Mouse (Mus musculus): ENCODE measurements at regions not wholly inside any gene's neighbourhood (a gene's known extent, or its start where the extent isn't known, plus 50 kb on each side); places are given as distances from the start of the nearest gene placed in this dataset.
"Not testable (repeated sequence)": the region's sequence is repeated elsewhere in the genome, so short reads cannot be mapped to it uniquely, and the experiment has no call there.

DNA sequence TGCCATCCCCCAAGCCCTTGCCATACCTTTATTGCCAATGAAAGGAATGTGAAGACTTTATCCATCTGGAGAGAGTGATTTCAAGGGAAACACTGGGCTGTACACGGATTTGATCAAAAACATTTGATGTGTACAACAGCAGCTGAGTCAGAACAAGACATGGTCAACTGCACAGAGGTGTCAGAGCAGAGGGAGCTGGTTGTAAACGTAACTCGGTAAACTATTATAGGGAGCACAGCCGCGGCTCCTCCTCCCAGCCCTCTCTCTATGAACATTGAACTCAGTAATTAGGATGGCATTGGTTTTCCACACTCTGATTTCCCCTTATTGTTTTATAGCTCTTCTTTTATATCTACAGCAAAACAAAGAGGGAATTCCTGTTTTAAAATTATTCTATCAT lies 750.8 kb upstream of the Intu start:
- DNase-seq (ENCODE audit: low read depth): no peak

DNA sequence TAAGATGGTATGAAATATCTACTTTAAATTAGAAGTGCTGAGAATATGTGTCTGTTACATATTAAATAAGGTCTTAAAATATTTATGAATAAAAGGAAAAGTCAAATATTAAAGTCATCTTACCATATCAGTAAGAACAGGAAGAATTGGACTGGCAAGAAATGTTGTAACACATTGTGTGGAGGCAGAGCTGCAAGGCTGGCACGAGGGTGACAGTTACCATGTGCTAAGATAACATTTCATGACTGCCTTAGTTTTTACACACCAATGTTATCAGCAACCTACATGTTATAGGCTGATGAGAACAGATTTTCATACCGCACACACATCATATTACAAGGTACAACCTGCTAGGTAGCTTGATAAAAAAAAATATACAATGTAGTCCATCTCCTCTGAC lies 746.2 kb upstream of the Intu start:
- DNase-seq (ENCODE audit: low read depth): no peak

DNA sequence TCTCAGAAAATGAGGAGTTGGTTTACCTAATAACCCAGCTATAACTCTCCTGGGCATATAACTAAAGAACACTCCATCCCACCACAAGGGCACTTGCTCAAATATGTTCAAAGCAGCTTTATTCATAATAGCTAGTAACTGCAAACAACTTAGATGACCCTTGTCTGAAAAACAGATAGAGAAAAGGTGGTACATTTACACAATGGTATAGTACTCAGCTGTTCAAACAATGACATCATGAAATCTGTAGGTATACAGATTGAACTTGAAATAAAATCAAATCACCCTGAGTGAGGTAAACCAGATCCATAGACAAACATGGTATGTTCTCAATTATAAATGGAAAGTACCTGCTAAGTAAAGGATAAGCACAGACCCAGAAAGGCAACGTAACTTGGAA lies 721.5 kb upstream of the Intu start:
- DNase-seq (ENCODE audit: low read depth): no peak

DNA sequence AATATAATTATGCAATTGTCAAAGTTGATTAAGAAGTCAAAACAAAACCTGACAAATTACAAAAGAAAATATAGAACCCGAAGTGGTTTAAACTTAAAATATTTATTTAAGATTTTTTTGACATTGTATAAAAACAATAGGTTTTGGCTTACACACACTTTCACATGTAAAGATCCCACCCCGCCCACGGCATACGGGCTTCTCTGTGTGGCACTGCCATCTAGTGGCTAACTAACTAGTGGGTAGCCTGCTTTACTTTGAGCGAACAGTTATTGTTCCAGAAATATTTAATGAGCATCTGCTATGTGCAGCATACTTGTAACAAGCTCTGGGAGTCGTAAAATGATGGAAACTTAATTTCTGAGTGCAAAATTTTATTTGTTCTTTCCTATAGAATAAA lies 716.3 kb upstream of the Intu start:
- peak; percentile 87 for DNase-seq (ENCODE audit: low read depth)

GRCm38 (mm10) chr3:39830488-39831056 lies 700.5 kb upstream of the Intu start:
- DNase-seq (ENCODE audit: low read depth): no peak

- DNase-seq (ENCODE audit: low read depth): peak; percentile 17
Measured at GRCm38 (mm10) chr3:39838377-39839145, 692.5 kb upstream of the Intu start.

DNA sequence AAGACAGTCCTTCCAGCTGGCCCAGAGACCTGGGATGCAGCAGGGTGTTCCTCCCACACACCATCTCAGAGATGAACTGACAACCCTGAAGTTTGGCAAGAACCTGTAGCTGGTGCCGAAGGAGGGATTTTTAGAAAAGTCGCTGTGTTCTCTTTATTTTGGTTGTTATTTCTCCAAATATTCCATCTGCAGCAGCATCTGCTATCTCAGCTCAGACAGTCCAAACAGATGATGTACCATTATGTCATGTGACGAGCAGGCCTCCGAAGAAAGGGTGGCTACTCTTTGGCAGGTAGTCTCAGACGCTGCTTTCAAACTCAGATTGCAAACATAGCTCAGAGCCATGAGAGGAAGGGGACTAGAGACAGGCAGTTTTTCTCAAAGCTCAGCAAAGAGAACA lies 690.1 kb upstream of the Intu start:
- DNase-seq (ENCODE audit: low read depth): no peak

GRCm38 (mm10) chr3:39845123-39845522 lies 686.0 kb upstream of the Intu start:
- peak; percentile 70 for DNase-seq (ENCODE audit: low read depth)

- DNase-seq (ENCODE audit: low read depth): no peak
Measured at GRCm38 (mm10) chr3:39848829-39849228, 682.3 kb upstream of the Intu start.

GRCm38 (mm10) chr3:39857214-39857839 lies 673.8 kb upstream of the Intu start:
- DNase-seq (ENCODE audit: low read depth): no peak

GRCm38 (mm10) chr3:39876046-39876445 lies 655.0 kb upstream of the Intu start:
- not testable (repeated sequence) for DNase-seq (ENCODE audit: low read depth)

GRCm38 (mm10) chr3:39884370-39884769 lies 646.7 kb upstream of the Intu start:
- no peak for DNase-seq (ENCODE audit: low read depth)

- DNase-seq (ENCODE audit: low read depth): no peak
Measured at GRCm38 (mm10) chr3:39888376-39888775, 642.7 kb upstream of the Intu start.

GRCm38 (mm10) chr3:39889222-39889621 lies 641.9 kb upstream of the Intu start:
- DNase-seq (ENCODE audit: low read depth): no peak

DNA sequence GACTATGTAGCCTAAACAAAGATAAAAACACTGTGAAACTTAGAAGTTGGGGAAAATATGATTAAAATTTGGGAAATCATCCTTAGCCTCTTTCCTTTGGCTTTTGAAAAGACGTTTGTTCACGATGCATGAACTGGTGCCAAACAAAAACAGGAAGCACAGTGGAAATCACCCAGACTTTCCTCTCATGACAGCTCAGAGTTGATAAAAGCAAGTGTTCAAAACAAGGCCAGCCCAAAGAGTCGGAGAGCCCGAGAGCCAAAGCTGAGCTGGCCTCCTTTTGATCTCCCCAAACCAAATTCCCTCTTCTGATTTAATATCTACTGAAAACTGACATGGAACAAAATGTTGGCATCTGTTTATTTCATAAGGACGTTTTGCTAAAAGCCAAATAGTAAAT lies 632.1 kb upstream of the Intu start:
- DNase-seq (ENCODE audit: low read depth): no peak

DNA sequence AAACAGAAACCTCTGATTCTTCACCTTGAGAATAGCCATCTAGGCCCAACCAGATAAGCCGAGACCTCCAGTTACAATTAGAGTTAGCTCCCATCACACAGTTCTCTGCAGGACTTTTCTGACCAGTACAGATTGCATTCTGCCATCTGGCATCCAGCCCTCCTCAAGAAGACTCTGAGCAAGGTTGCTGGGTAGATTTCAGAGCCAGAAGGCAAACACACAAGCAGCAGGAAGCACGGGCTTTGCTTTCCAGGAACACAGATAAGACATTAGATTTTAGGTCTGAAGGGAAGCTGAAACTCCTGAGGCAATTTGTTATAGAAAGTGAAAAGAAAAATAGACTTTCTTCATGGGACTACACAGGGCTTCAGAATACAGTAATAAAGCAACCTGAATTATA lies 630.9 kb upstream of the Intu start:
- peak; percentile 18 for DNase-seq (ENCODE audit: low read depth)

DNA sequence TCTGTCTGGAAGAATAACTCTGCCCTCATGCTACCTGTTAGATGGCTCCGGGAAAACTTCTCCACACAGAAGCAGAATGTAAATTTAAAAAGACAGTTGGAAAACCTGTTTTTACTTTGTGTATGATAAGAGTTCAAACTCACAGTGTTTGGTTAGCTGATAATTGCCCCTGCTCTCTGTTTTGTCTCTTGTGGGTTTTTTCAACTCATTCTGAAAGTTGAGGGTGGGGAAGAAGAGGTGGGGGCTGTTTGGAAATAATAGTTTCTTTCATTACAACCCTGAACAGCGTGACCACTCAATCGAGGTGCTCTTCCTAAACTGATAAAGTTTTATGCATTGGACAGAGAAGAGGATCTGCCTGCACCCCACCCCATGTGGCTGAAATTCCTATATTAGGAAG lies 626.7 kb upstream of the Intu start:
- no peak for DNase-seq (ENCODE audit: low read depth)

GRCm38 (mm10) chr3:39908676-39909362 lies 622.3 kb upstream of the Intu start:
- no peak for DNase-seq (ENCODE audit: low read depth)

DNA sequence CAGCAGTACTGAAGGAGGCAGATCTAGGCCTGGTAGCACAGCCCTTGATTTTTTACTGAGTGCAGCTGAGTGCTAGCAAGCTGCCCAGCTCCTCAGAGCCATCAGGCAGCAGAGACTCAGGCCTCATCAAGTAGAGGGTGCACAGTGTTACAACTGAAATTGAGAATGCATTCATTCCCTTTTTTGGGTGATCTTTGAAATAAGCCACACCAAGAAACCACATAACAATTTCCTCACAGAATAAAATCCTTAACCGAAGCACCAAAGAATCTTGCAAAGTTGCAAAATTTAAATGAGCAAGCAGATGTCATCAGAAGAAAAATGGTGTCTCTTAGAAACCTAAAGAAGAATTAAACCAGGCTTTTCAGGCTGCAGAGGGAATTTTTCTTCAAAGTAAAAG lies 621.4 kb upstream of the Intu start:
- DNase-seq (ENCODE audit: low read depth): no peak

GRCm38 (mm10) chr3:39918601-39919000 lies 612.5 kb upstream of the Intu start:
- DNase-seq (ENCODE audit: low read depth): no peak

DNA sequence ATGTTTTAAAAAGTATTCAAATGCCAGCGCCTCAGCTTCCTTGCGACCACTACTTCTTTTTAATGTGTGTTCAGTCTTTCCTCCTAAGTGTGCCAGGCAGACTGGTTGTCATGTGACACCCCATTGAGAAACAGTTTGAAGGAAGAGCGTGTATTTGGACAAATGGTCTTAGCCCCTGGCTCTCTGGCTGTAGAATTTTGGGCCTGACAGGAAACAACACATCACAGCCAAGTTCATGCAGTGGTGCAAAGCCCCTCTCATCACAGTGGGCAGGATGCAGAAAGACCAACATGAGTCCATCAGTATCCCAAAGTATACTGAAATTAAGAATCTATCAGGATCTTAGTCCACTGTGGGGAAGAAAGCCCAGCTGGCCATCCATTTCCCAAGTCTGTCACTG lies 605.6 kb upstream of the Intu start:
- no peak for DNase-seq (ENCODE audit: low read depth)

GRCm38 (mm10) chr3:39928421-39928820 lies 602.7 kb upstream of the Intu start:
- DNase-seq (ENCODE audit: low read depth): peak; percentile 15

- no peak for DNase-seq (ENCODE audit: low read depth)
Measured at GRCm38 (mm10) chr3:39933372-39933771, 597.7 kb upstream of the Intu start.

Measured in NIH3T3 (cell line).